Mouse (Mus musculus) layer of hippocampus, adult 8-10 months (tissue): ENCODE measurements around the gene Sh2d1a. TPM values are rescaled to one million over a fixed set of nuclear protein-coding genes. Genes with fewer than 3 reads are reported as not detected.

Experiments used
- DNase-seq, 2 experiments: peaks; one replicate each; pipeline ENCODE4 v3.0.0; 2022; ENCODE audit warnings: low spot score in 2 of 2
- total RNA-seq, 4 experiments: library from RNA; stranded (reverse); gene quantifications; 2 replicates each; pipeline ENCODE4 v1.2.4; 2022

The Sh2d1a gene
- total RNA-seq = not detected

DNA sequence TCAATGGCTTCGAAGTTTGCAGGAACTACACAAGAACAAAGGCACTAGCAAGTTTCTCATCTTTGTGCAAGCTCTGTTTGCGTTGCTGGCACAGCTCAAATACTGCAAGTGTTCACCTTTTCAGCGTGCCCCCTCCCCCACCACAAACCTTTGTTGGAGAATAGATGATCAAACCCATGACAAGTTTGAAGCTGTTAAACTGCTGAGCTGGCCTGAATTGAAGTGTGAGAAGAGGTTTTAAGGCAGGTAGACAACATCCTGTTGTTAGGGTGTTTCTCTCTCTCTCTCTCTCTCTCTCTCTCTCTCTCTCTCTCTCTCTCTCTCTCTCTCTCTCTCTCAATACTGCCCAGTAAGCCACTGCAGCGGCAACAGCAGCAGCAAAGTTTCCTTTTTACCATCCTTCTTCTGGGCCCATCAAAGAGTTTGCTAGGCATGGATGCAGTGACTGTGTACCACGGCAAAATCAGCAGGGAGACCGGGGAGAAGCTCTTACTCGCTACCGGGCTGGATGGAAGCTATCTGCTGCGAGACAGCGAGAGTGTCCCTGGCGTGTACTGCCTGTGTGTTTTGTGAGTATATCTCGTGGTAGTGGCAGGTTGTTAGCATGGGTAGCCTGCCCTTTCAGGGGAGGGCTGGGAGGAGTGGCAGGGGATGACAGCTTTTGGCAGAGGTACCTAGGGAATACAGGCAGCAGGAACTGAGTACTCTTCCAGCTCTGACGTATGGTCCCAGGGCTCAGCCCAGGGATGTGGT is at the start of gene Sh2d1a:
Sh2d1a (plus strand) TSS at position 163 of the 753 bp plus-strand sequence.
- DNase-seq = no peak

DNA sequence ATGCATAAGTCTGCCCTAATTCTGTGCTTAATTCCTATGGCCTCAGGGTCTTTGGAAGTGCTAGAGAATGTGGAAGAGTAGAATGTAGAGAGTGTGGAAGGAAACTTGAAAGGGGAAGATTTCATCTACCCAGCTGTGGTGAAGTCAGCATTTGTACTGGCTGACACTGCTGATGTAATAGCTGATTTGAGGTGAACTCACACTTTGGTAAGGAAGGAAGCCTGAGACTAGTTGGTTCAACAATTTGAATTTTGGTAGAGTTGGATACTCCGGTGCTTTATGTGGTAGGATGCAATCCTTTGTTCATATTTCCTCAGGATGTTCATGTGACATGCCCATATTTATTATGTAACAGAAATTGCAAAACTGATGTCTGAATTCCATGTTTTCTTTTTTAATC is 49.3 kb upstream of the Sh2d1a start:
- no peak for DNase-seq

DNA sequence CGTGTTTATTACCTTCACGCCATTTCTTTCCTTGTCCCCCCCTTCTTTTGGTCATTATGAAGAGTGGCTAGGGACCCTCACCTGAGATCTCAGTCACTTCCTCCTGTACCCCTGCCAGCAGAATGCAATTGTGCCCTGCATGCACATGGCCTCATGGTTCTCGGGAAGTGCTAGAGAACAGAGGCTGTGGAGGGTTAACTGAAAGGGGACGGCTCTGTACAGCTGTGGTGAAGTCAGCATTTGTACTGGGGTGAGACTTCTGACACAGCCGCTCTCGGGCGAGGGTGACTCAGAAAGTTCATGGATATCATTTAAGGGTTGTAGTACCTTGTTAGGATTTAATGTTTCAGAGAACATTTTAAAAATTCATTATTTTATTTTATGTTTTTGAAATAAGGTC is 47.7 kb upstream of the Sh2d1a start:
- no peak for DNase-seq

DNA sequence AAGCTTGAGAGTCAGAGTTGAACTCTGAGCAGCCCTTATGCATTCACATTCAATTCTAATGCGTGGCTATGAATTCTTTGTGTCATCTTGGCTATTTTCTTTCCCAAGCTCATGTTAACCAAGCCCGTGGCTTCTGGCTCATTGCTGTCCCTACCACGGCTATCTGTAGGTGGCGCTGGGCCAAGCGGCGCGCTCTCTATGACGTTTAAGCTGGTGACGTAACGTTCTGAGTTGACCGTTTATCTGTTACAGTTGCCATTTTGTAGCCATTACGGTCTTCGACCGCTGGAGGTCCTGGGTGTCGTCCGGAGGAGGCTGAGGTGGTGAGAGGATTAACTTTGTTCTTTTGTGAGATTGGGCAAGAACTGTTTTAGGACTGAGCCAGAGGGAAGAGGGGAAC is 12.8 kb upstream of the Sh2d1a start, which contains the start of gene Tex13c2:
Tex13c2 (plus strand) TSS at position 246 of the 400 bp plus-strand sequence.
- no peak for DNase-seq

DNA sequence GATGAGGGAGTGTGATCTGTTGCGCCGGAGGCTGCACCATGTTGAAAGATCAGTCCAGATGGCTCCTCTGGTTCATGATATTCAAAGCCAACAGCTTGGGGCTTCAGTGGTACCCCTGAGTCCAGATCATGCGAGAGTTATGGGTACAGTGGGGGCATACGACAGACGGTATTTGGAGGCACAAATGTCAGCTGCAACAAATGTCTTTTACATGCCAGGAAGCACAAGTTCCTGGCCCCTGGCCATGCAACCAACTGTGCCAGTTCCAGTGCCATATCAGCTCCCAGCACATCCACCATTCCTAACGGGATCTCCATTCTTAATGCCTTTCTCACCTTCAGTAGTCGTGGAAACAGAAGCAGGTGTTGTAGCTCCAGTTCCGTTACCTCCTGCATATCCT is 11.9 kb upstream of the Sh2d1a start:
- DNase-seq = peak; percentile 5 to 11

DNA sequence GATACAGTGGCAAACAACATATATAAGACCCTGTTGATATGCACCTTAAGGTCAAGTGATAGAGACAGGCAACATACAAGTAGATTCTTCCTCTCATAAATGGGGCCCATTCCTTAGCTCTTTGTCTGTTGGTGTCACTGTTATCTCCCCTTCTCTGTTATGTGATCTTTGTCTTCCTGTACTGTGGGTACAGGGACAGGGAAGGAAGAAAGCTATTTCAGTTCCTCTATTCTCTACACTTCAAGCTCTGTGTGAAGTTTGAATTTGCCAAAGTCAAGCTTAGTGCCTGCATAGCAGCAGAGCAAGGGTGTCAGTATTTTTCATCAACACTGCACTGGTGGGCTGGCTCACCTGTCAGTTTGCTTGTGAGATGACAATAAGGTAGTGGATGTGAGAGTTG is 1.7 kb upstream of the Sh2d1a start:
- no peak for DNase-seq

DNA sequence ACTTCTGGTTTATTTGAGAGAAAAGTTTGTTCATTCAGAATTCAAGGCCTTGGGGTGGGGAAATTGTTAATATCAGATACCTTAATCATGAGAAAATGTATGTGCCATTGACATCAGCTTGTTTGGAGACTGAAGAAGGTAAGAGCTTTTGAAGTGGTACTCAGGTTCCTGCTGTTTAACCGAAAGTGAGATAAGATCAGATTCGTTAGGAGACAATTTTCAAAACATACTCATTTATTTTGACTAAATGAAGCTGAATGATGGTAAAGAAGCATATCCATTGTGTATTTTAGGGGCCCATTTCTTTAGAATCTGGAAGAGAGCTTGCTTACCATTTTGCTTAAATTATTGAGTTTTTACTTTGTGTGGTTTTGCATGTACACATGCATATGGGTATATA is 8.9 kb downstream of the Sh2d1a start:
- DNase-seq = no peak

DNA sequence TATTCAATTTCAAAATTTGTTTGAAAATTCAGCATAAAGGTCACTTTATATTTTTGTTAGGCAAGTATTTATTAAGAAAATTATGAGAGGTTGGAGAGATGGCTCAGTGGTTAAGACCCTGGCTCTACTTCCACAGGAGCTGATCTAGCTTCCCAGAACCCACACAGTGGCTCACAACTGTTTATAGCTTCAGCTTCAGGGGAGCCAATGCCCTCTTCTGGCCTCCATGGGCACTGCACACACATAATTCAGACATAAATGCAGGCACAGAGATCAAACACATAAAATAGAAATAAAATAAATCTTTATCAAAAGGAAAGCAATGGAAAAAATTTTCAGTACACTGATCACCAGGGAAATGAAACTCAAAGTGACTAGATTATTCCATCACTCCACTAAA is 10.3 kb downstream of the Sh2d1a start:
- no peak for DNase-seq

DNA sequence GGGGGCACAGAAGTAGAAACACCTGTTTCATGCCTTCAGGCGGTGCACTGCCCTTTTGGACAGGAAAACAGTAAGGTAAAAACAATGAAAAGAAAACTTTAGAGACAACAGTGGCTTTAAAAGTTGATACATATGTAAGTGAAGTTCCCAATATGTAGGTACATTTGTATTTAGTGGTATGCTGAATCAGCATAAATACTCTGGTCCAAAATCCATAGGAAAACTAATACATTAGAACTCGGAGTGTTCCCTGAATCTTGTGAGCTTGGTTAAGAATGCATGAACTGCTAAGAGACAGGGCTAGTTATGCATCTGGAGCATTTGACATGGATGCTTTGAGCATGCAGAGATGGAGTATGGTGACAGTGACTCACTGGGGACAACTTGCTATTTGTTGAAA is 20.6 kb downstream of the Sh2d1a start:
- DNase-seq = no peak

DNA sequence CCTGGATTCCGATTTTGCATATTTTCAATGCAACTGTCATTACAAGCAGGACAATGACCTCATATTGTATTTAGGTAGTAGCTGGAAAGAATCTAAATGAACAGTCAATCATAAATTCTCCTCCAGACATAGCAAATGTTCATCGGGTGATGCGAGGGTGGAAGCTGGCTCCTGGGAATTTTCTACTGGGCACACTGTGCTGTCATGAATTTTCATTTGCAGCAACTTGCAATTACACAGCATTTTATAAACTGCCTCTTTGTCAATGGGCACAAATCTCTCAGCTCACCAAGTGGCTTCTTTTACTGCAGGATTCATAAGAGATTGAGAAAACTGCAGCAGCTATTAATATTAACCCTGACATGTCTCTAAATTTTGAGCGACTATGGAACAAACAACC is 28.4 kb downstream of the Sh2d1a start:
- no peak for DNase-seq

DNA sequence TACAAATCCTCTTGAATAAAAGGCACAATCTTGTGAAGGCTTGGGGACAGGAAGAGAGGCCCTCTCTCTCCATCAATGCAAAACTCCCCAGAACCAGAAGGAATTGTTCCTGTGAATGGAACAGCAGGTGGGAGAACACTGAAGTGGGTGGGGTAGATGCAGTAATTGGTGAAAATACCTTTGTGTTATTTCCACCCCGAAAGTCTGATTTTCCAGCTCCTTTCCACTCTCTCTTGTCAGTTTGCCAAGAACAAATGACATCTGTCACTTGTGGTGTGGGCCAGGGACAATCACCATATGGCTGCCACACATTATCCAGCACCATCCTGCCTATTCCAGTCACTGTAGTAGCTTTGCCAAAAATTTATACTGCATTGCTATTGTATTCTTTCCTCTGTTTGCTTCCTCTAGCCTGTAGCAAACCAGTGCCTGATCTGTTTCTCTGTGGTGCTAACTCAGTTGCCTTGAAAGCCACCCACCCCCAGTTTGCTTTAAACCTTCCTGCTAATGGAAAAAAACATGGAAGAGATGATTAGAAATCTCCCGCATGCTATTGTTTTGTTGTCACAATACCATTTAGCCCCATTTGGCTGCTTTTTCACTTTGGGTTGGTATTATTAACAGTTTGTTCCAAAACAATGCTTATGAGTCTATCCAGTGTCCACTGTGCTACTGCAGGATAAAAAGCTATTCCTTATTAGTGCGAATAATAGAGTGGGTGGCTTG is 37.9 kb downstream of the Sh2d1a start:
- peak; percentile 57 to 60 for DNase-seq

DNA sequence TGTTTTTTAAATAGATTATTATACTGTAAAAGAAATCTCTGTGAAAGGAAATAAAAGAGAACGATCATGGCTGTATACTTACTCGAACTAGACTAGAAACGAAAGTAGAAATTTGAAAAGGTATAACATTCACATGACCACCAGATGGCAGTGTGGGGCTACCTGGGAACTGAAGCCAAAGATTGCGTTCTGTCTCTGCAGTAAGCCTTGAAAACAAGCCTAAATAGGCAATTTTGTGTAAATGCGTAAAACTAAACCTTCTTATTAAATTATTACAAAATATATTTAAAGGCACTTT is 38.5 kb downstream of the Sh2d1a start:
- DNase-seq = peak; percentile 30 to 55

DNA sequence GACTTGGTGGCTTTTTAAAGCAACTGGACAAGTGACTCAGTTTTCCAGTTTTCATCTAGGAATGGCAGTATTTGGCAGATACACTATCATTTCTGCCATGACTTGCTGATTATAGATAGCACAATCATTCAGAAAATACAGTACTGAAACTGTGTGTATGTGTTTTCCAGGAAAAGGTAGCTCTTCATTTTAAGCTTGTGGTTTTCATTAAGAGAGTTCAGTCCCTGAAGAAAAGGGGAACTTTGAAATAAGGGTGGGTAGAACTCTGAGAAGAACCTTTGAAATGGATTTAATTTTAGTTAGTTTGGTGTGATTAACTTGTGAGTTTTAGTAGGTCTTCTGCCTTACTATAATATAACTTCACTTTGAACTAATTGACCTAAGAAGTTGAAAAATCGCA is 42.8 kb downstream of the Sh2d1a start:
- no peak for DNase-seq

DNA sequence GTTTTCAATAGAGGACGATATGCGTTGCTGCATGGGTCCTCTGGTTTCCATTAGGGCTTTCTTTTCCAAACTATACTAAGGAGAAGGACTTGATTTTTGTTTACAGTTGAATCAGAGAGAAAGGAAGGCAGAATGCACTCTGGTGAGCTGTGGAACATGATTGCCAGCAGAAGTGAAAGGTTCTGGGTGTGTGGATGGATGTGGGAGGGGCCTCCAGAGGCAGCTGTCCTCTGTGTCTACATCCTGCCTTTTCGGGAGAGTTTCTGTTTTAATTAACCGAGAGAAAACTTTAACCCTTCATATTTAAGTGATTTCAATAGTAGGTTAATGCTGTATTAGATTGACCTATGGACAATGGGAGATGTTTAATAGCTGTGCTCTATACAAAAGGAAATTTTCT is 46.3 kb downstream of the Sh2d1a start:
- DNase-seq = no peak

DNA sequence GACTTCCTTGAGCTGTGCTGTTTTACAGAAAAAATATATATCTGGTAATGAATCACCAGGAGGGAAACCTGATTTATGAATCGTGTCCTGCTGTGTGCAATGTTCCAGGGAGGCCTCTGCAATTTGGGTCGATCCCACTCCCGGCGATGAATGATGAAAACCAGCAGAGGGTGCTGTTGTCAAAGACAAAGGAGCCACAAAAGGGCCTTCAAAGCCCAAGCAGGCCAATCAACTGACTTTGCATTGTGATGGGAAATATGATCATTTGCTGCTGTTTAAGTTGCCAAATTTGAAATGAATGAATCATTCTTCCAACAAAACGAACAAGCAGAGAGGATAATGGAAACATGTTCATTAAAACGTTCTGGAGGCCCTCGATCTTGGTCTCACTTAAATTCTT is 55.0 kb downstream of the Sh2d1a start:
- DNase-seq = peak; percentile 30 to 51

DNA sequence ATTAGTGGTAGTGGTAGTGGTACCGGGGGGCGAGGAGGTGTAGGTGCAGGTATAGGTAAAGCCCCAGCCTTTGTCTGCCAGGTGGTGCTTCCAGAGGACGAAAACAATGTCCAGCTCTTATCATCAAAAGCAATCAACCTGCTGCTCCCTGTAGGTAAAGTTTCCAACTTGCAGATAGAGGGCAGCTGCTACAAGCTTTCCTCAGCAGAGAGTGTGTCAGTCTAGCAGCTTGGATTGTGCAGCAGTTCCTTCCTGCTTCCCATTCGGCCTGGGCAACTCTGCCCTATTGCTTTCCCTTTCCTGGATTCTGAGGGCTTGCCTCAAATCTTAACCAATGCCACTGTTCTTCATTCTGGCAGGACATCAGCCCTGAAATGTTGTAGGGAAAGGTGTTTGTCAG is 56.4 kb downstream of the Sh2d1a start:
- no peak for DNase-seq

Other genes starting within 250 kb of the Sh2d1a start
- under 1 TPM in 3 of 4 experiments, not detected in 1; 0.18 to 0.40 (median 0.29) TPM for gene Tex13c2, start 12.8 kb upstream of the Sh2d1a start, total RNA-seq